Mouse (Mus musculus) liver, embryonic 11.5 days (tissue): ENCODE measurements at regions not wholly inside any gene's neighbourhood (a gene's known extent, or its start where the extent isn't known, plus 50 kb on each side); places are given as distances from the start of the nearest gene placed in this dataset.
A peak's percentile ranks its signal among the peaks of the same experiment; 100 is the strongest.

Experiments
- ATAC-seq: fragments of 200-750 bp; cut with Nextera tagmentation; replicated peaks from 2 replicates; pipeline ENCODE4 v1.8.0; 2017; ENCODE audit warnings: moderate number of reproducible peaks, mild to moderate bottlenecking, moderate TSS enrichment, moderate library complexity; ENCODE audit not compliant: low FRiP score
- DNase-seq: peaks from one replicate; pipeline ENCODE4 v3.0.0-alpha.2; 2017; ENCODE audit warnings: low spot score
- H3K27ac ChIP-seq: fragments of 300-500 bp; sonication (generic); 2 replicates; pipeline ENCODE4 v1.5.1; 2014; ENCODE audit warnings: mild to moderate bottlenecking, low read depth, low read length, control low read depth
- H3K27me3 ChIP-seq: fragments of 300-500 bp; sonication (generic); replicated peaks from 2 replicates; pipeline ENCODE4 v1.6.1; 2014; ENCODE audit warnings: low read length, mixed read lengths; ENCODE audit not compliant: control insufficient read depth, insufficient read depth
- H3K36me3 ChIP-seq: fragments of 300-500 bp; sonication (generic); 2 replicates; pipeline ENCODE4 v1.6.1; 2014; ENCODE audit warnings: mild to moderate bottlenecking, low read length, moderate library complexity, mixed read lengths; ENCODE audit not compliant: control insufficient read depth, insufficient read depth
- H3K4me1 ChIP-seq: fragments of 300-500 bp; sonication (generic); replicated peaks from 2 replicates; pipeline ENCODE4 v1.6.1; 2014; ENCODE audit warnings: low read length, mixed read lengths; ENCODE audit not compliant: control insufficient read depth, insufficient read depth
- H3K4me2 ChIP-seq: fragments of 300-500 bp; sonication (generic); 2 replicates; pipeline ENCODE4 v1.6.1; 2014; ENCODE audit warnings: mild to moderate bottlenecking, control low read depth, moderate library complexity
- H3K4me3 ChIP-seq: fragments of 300-500 bp; sonication (generic); 2 replicates; pipeline ENCODE4 v1.5.1; 2014; ENCODE audit warnings: low read depth, low read length, control low read depth
- H3K9ac ChIP-seq: fragments of 300-500 bp; sonication (generic); 2 replicates; pipeline ENCODE4 v1.6.1; 2014; ENCODE audit warnings: low read depth, low read length, control low read depth
- H3K9me3 ChIP-seq: fragments of 300-500 bp; sonication (generic); 2 replicates; pipeline ENCODE4 v1.6.1; 2016; ENCODE audit warnings: low read length, inconsistent platforms, mixed read lengths; ENCODE audit not compliant: control insufficient read depth
- WGBS: fragments of 180-500 bp; shearing (Covaris S2); extraction: QIAGEN DNeasy Blood & Tissue Kit; methylation state at CpG from one replicate; pipeline ENCODE4 v1.1.7; 2014; 5-methylcytosine and 5-hydroxymethylcytosine counted together

DNA sequence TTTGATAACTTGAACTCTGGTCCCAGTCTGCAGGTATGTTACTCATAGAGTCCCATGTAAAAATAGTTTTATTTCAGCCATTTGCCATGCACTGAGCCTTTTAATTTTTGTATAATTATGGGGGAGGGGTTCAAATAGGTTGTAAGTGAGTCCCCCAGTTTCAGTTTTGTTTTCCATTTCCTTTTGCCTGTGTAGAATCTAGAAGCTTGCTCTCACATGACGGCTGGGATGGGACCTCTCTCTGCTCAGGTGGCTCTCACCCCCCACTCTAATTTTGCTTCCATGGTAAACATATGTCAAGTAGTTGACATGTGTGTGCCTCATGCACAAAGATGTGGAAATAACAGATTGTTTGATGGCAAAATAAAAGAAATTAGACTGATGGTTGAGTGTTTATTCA, 73.8 kb upstream of the Runx1 start:
- no peak overlapping the region for H3K4me2 ChIP-seq
- no peak overlapping the region for H3K4me3 ChIP-seq
- H3K36me3 ChIP-seq = no peaks in the 10 kb centered on the region
- H3K27me3 ChIP-seq = no peaks in the 10 kb centered on the region
- no peaks in the 10 kb centered on the region for H3K4me1 ChIP-seq
- ATAC-seq (no peak), DNase-seq (no peak)
- WGBS = 78% methylated on average over 1 of the region's 1 CpGs
- no peaks in the 10 kb centered on the region for H3K9me3 ChIP-seq
- no peak overlapping the region for H3K27ac ChIP-seq
- no peak overlapping the region for H3K9ac ChIP-seq

DNA sequence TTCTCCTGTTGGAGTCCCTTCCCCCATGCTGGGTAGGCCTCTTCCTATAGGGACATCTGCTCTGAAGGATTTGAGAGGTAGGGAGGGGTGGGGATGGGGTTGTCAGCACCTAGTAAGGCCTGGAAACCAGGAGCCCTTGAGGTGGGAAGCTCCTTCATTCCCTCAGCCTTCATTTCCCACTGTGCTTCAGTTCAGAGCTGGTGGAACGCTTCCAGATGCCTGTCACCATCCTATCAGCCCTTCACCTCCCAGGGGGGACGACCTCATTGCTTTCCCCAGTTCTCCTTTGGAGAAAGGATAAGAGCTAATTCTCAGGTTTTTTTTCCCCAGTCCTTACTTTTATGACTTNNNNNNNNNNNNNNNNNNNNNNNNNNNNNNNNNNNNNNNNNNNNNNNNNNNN, 65.8 kb upstream of the Runx1 start:
- Histone ChIP-seq H3K27ac (no peak overlapping the region), H3K9ac (no peak overlapping the region), H3K36me3 (no peaks in the 10 kb centered on the region), H3K9me3 (no peaks in the 10 kb centered on the region), H3K4me1 (no peaks in the 10 kb centered on the region), H3K4me2 (no peak overlapping the region), H3K4me3 (no peak overlapping the region), H3K27me3 (no peaks in the 10 kb centered on the region)
- ATAC-seq (no peak), DNase-seq (no peak)
- WGBS = 51% methylated on average over 2 of the region's 2 CpGs

DNA sequence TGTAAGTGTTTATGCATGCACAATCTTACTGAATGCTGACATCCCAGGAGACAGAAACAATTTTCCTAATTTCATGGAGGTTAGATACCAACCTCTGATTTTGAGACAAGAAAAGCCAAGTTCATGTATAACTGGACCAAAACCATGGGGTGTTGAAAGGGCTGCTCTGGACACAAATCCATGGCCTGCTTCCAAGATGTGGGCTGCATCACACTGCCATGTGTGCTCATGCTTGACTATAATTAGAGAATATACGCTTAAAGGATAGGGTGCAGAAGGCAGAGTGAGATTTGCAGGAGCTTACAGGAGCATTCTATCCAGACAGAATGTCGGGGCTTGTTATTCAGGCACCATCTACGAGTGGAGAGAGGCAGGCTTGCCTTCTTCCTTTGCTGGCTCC, 64.8 kb upstream of the Runx1 start:
- Histone ChIP-seq H3K27ac (no peak overlapping the region), H3K9ac (no peak overlapping the region), H3K4me3 (no peak overlapping the region), H3K36me3 (no peaks in the 10 kb centered on the region), H3K4me1 (no peaks in the 10 kb centered on the region), H3K9me3 (no peaks in the 10 kb centered on the region), H3K27me3 (no peaks in the 10 kb centered on the region), H3K4me2 (no peak overlapping the region)
- ATAC-seq = no peak
- 74% methylated on average over 3 of the region's 3 CpGs for WGBS
- DNase-seq = no peak

DNA sequence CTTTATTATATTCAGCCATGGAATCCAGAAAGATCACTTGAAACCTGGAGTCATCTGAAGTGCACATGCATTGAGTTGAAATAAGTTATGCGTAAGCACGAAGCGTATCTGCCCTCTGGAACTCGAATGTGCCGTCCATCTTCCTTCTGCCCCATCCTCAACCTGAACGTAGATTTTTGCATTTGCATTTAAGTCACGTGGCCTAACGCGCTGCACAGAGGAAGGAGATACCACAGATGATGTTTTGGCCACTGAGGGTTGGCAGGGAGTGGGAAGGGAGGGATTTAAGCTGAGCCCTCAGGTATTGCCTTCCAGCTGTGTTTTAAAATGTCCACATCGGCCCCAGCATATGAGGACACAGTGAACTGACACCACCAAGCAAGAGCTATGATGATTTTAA, 63.6 kb upstream of the Runx1 start:
- Histone ChIP-seq H3K36me3 (no peaks in the 10 kb centered on the region), H3K27ac (no peak overlapping the region), H3K27me3 (no peaks in the 10 kb centered on the region), H3K4me2 (no peak overlapping the region), H3K4me1 (peaks cover 4% of the 10 kb centered on the region), H3K9me3 (no peaks in the 10 kb centered on the region), H3K9ac (no peak overlapping the region), H3K4me3 (no peak overlapping the region)
- no peak for ATAC-seq
- no peak for DNase-seq
- 89% methylated on average over 10 of the region's 10 CpGs for WGBS

DNA sequence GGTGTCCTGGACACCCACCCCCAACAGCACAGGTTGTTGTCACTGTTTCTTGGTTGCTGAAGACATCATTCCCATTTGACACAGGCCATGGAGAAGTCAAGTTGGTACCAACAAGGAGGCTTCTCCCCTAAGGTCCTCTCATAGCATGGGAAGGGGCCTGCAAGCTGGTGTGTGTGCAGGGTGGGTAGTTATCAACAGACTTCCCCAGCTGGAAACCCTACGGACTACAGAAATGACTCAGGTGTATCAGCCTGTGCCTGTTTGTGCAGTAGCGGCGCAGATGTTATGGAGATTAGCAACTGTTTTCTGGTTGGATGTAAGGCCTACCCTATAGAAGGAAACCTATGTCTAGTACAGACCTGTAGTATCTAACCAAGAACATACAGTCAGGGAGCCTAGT, 60.3 kb upstream of the Runx1 start:
- Histone ChIP-seq H3K4me2 (no peak overlapping the region), H3K27me3 (no peaks in the 10 kb centered on the region), H3K9ac (no peak overlapping the region), H3K36me3 (no peaks in the 10 kb centered on the region), H3K9me3 (no peaks in the 10 kb centered on the region), H3K4me1 (peaks cover 19% of the 10 kb centered on the region), H3K27ac (no peak overlapping the region), H3K4me3 (no peak overlapping the region)
- no peak for DNase-seq
- WGBS = 89% methylated on average over 3 of the region's 3 CpGs
- ATAC-seq = no peak

DNA sequence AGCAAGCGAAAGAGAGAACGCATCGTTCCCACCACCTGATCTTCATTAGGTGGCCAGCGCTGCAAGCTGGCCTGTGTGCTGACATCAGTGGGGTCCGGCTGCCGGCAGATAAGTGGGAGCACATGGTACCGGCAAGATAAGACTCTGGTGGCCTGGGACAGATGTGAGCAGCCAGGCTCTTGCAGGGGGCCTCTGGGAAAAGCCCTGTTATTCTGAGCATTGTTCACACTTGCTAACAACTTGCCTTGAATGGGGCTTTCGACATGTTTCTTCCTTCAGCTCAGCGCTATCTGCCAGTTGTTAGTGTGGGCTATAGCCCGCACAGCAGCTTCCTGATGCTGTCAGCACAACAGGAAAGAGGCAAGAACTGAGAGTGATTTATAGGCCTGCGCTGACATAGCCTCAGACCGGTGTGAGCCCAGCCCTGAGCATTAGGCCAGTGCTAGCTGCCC, 57.9 kb upstream of the Runx1 start:
- peak overlapping the region; percentile 69 for H3K27ac ChIP-seq
- H3K4me1 ChIP-seq = peaks cover 25% of the 10 kb centered on the region
- H3K36me3 ChIP-seq = no peaks in the 10 kb centered on the region
- H3K9ac ChIP-seq = peak overlapping the region; percentile 26; the same call in 1 of the 2 replicates
- DNase-seq (peak; percentile 69), ATAC-seq (peak; percentile 97)
- H3K4me3 ChIP-seq = no peak overlapping the region
- peak overlapping the region; percentile 55 for H3K4me2 ChIP-seq
- WGBS = 20% methylated on average over 12 of the region's 12 CpGs
- no peaks in the 10 kb centered on the region for H3K9me3 ChIP-seq
- no peaks in the 10 kb centered on the region for H3K27me3 ChIP-seq

DNA sequence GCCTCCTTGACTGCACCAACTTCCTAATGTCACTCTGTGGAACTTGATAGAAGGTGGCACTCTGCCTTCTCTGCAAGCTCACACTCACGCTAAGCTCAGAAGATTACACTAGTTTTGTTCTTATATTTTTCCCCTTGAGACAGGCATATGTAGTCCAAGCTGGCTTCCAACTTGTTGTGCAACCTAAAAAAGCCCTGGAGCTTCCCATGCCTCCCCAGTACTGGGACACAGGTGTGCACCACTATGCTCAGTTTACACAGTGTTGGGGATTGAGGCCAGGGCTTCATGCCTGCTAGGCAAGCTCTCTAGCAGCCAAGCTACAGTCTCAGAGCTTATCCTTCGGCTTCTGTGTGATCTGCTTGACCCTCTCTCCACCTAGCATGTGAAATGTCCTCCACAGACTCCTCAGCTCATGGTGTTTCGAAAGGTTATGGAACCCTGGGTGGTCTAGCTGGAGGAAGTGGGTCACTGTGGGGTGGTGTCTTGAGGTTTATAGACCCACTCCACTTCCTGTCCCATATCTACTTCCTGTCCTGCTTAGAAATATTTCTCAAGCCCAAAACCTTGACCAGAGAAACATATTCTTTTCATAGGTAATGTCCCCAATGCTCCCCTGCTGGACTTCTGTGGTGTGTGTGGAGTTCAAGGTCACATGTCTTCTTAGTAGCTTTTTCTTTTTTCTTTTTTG, 54.6 kb upstream of the Runx1 start:
- ATAC-seq (no peak), DNase-seq (no peak)
- 67% methylated on average over 3 of the region's 3 CpGs for WGBS
- Histone ChIP-seq H3K4me1 (peaks cover 25% of the 10 kb centered on the region), H3K27me3 (no peaks in the 10 kb centered on the region), H3K9ac (no peak overlapping the region), H3K4me2 (no peak overlapping the region), H3K36me3 (no peaks in the 10 kb centered on the region), H3K27ac (no peak overlapping the region), H3K9me3 (no peaks in the 10 kb centered on the region), H3K4me3 (no peak overlapping the region)

DNA sequence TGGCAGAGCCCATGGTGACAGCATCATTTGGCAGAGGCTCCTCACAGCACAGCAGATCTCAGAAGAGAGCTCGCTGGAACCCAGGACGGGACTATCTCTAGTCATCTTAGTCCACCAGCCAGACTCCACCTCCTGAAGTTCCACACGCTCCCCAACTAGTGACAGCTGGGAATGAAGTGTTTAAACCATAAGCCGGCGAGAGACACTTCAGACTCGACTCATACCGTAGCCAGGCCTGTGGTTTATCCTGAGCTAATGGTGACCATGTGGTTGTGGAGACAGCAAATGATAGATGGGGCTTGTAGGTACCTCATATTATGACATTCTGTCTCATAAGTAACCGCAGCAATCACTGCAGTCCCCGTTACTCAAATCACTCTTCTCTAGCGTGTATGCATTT, 52.1 kb upstream of the Runx1 start:
- DNase-seq (no peak), ATAC-seq (no peak)
- Histone ChIP-seq H3K4me1 (peaks cover 13% of the 10 kb centered on the region; the same call in 1 of the 2 replicates), H3K27ac (no peak overlapping the region), H3K27me3 (no peaks in the 10 kb centered on the region), H3K9me3 (no peaks in the 10 kb centered on the region), H3K4me2 (no peak overlapping the region), H3K9ac (no peak overlapping the region), H3K4me3 (no peak overlapping the region), H3K36me3 (no peaks in the 10 kb centered on the region)
- WGBS = 68% methylated on average over 10 of the region's 10 CpGs
